Mouse (Mus musculus) megakaryocyte, embryonic 14.5 days (primary cell): ENCODE measurements around the gene Olfr1065.

Source experiments
- FLI1 ChIP-seq: IDR thresholded peaks from 2 replicates; pipeline ENCODE4 v1.6.1; 2012; ENCODE audit warnings: low read length, inconsistent platforms, mixed read lengths
- GATA1 ChIP-seq: IDR thresholded peaks from 3 replicates; pipeline ENCODE4 v1.6.1; 2012; ENCODE audit warnings: mixed read lengths, low read length, inconsistent platforms, borderline replicate concordance

- TF ChIP-seq GATA1, result no peak
- no peak for TF ChIP-seq FLI1
Measured at GRCm38 (mm10) chr2:86395114-86395513, 55.3 kb downstream of the Olfr1065 start.
